Mouse (Mus musculus): ENCODE data around the gene Rwdd3. TPM values are rescaled to one million over a fixed set of nuclear protein-coding genes. Genes with fewer than 3 reads are reported as not detected.
A peak's percentile ranks its signal among the peaks of the same experiment; 100 is the strongest.

Rwdd3 gene
- polyA plus RNA-seq, 1 experiment from 2014 or later = 5.5 TPM

GRCm38 (mm10) chr3:121189199-121189598 lies 17.7 kb upstream of the Rwdd3 start:
- no peak overlapping the region for H3K27ac ChIP-seq (replicated peaks; ENCODE audit: low read depth, low read length)
- H3K9ac ChIP-seq (replicated peaks; ENCODE audit: low read length) = no peak overlapping the region
- H3K9me3 ChIP-seq (replicated peaks; ENCODE audit: control insufficient read depth, low read length) = no peaks in the 10 kb centered on the region
- H3K4me2 ChIP-seq (ENCODE audit: low read depth, low read length) = no peak overlapping the region
- ATAC-seq (replicated peaks; ENCODE audit: insufficient number of reproducible peaks, low FRiP score, low TSS enrichment, low read depth) (no peak), DNase-seq (ENCODE audit: low spot score) (no peak)
- WGBS = 89% methylated on average over 2 of the region's 2 CpGs
- H3K27me3 ChIP-seq (ENCODE audit: control insufficient read depth, insufficient read depth, low read length) = no peaks in the 10 kb centered on the region
- no peak overlapping the region for H3K4me3 ChIP-seq (ENCODE audit: low read depth, low read length)
- H3K36me3 ChIP-seq (replicated peaks; ENCODE audit: control insufficient read depth, insufficient read depth, low read depth, low read length) = no peaks in the 10 kb centered on the region
- no peaks in the 10 kb centered on the region for H3K4me1 ChIP-seq (ENCODE audit: control insufficient read depth, insufficient read depth, low read length)

GRCm38 (mm10) chr3:121187510-121187909 lies 16.0 kb upstream of the Rwdd3 start:
- no peak overlapping the region for H3K27ac ChIP-seq (replicated peaks; ENCODE audit: low read depth, low read length)
- DNase-seq (ENCODE audit: low spot score) (no peak), ATAC-seq (replicated peaks; ENCODE audit: insufficient number of reproducible peaks, low FRiP score, low TSS enrichment, low read depth) (no peak)
- no peak overlapping the region for H3K4me3 ChIP-seq (ENCODE audit: low read depth, low read length)
- H3K9me3 ChIP-seq (replicated peaks; ENCODE audit: control insufficient read depth, low read length) = no peaks in the 10 kb centered on the region
- H3K9ac ChIP-seq (replicated peaks; ENCODE audit: low read length) = no peak overlapping the region
- no peaks in the 10 kb centered on the region for H3K4me1 ChIP-seq (ENCODE audit: control insufficient read depth, insufficient read depth, low read length)
- 88% methylated on average over 7 of the region's 7 CpGs for WGBS
- no peaks in the 10 kb centered on the region for H3K27me3 ChIP-seq (ENCODE audit: control insufficient read depth, insufficient read depth, low read length)
- no peak overlapping the region for H3K4me2 ChIP-seq (ENCODE audit: low read depth, low read length)
- H3K36me3 ChIP-seq (replicated peaks; ENCODE audit: control insufficient read depth, insufficient read depth, low read depth, low read length) = no peaks in the 10 kb centered on the region

- no peaks in the 10 kb centered on the region for H3K27me3 ChIP-seq (ENCODE audit: control insufficient read depth, insufficient read depth, low read length)
- no peaks in the 10 kb centered on the region for H3K9me3 ChIP-seq (replicated peaks; ENCODE audit: control insufficient read depth, low read length)
- no peak for ATAC-seq (replicated peaks; ENCODE audit: insufficient number of reproducible peaks, low FRiP score, low TSS enrichment, low read depth)
Observed at GRCm38 (mm10) chr3:121186925-121187324, 15.4 kb upstream of the Rwdd3 start.

GRCm38 (mm10) chr3:121185197-121185596 lies 13.7 kb upstream of the Rwdd3 start:
- no peaks in the 10 kb centered on the region for H3K36me3 ChIP-seq (replicated peaks; ENCODE audit: control insufficient read depth, insufficient read depth, low read depth, low read length)
- H3K27me3 ChIP-seq (ENCODE audit: control insufficient read depth, insufficient read depth, low read length) = no peaks in the 10 kb centered on the region
- no peak overlapping the region for H3K27ac ChIP-seq (replicated peaks; ENCODE audit: low read depth, low read length)
- H3K4me3 ChIP-seq (ENCODE audit: low read depth, low read length) = no peak overlapping the region
- ATAC-seq (replicated peaks; ENCODE audit: insufficient number of reproducible peaks, low FRiP score, low TSS enrichment, low read depth) (no peak), DNase-seq (ENCODE audit: low spot score) (no peak)
- WGBS = 95% methylated on average over 3 of the region's 3 CpGs
- H3K4me2 ChIP-seq (ENCODE audit: low read depth, low read length) = no peak overlapping the region
- no peaks in the 10 kb centered on the region for H3K9me3 ChIP-seq (replicated peaks; ENCODE audit: control insufficient read depth, low read length)
- no peak overlapping the region for H3K9ac ChIP-seq (replicated peaks; ENCODE audit: low read length)
- H3K4me1 ChIP-seq (ENCODE audit: control insufficient read depth, insufficient read depth, low read length) = no peaks in the 10 kb centered on the region

More at GRCm38 (mm10) chr3:121186925-121187324, 15.4 kb upstream of the Rwdd3 start:
- no peak for DNase-seq (ENCODE audit: low spot score)
- H3K27ac ChIP-seq (replicated peaks; ENCODE audit: low read depth, low read length) = no peak overlapping the region
- H3K4me3 ChIP-seq (ENCODE audit: low read depth, low read length) = no peak overlapping the region
- no peaks in the 10 kb centered on the region for H3K4me1 ChIP-seq (ENCODE audit: control insufficient read depth, insufficient read depth, low read length)
- no peak overlapping the region for H3K4me2 ChIP-seq (ENCODE audit: low read depth, low read length)
- H3K9ac ChIP-seq (replicated peaks; ENCODE audit: low read length) = no peak overlapping the region
- no peaks in the 10 kb centered on the region for H3K36me3 ChIP-seq (replicated peaks; ENCODE audit: control insufficient read depth, insufficient read depth, low read depth, low read length)
- WGBS = 85% methylated on average over 3 of the region's 3 CpGs

GRCm38 (mm10) chr3:121176011-121176410 lies 4.5 kb upstream of the Rwdd3 start:
- Histone ChIP-seq H3K36me3 (replicated peaks; ENCODE audit: control insufficient read depth, insufficient read depth, low read depth, low read length) (no peaks in the 10 kb centered on the region), H3K4me1 (ENCODE audit: control insufficient read depth, insufficient read depth, low read length) (no peaks in the 10 kb centered on the region), H3K4me3 (ENCODE audit: low read depth, low read length) (no peak overlapping the region), H3K27me3 (ENCODE audit: control insufficient read depth, insufficient read depth, low read length) (no peaks in the 10 kb centered on the region), H3K9ac (replicated peaks; ENCODE audit: low read length) (no peak overlapping the region), H3K4me2 (ENCODE audit: low read depth, low read length) (no peak overlapping the region), H3K9me3 (replicated peaks; ENCODE audit: control insufficient read depth, low read length) (no peaks in the 10 kb centered on the region), H3K27ac (replicated peaks; ENCODE audit: low read depth, low read length) (no peak overlapping the region)
- DNase-seq (ENCODE audit: low spot score) (no peak), ATAC-seq (replicated peaks; ENCODE audit: insufficient number of reproducible peaks, low FRiP score, low TSS enrichment, low read depth) (no peak)
- WGBS = 92% methylated on average over 1 of the region's 1 CpGs

- no peak for DNase-seq (ENCODE audit: low spot score)
- WGBS = 79% methylated on average over 9 of the region's 9 CpGs
- Histone ChIP-seq H3K9me3 (replicated peaks; ENCODE audit: control insufficient read depth, low read length) (no peaks in the 10 kb centered on the region), H3K36me3 (replicated peaks; ENCODE audit: control insufficient read depth, insufficient read depth, low read depth, low read length) (no peaks in the 10 kb centered on the region), H3K4me3 (ENCODE audit: low read depth, low read length) (no peak overlapping the region), H3K4me1 (ENCODE audit: control insufficient read depth, insufficient read depth, low read length) (no peaks in the 10 kb centered on the region), H3K9ac (replicated peaks; ENCODE audit: low read length) (no peak overlapping the region), H3K27me3 (ENCODE audit: control insufficient read depth, insufficient read depth, low read length) (no peaks in the 10 kb centered on the region), H3K4me2 (ENCODE audit: low read depth, low read length) (no peak overlapping the region), H3K27ac (replicated peaks; ENCODE audit: low read depth, low read length) (no peak overlapping the region)
- ATAC-seq (replicated peaks; ENCODE audit: insufficient number of reproducible peaks, low FRiP score, low TSS enrichment, low read depth) = no peak
Observed at GRCm38 (mm10) chr3:121174248-121174945, 2.9 kb upstream of the Rwdd3 start.

- Histone ChIP-seq H3K9ac (replicated peaks; ENCODE audit: low read length) (no peak overlapping the region), H3K4me3 (ENCODE audit: low read depth, low read length) (no peak overlapping the region), H3K9me3 (replicated peaks; ENCODE audit: control insufficient read depth, low read length) (no peaks in the 10 kb centered on the region), H3K27me3 (ENCODE audit: control insufficient read depth, insufficient read depth, low read length) (no peaks in the 10 kb centered on the region), H3K4me2 (ENCODE audit: low read depth, low read length) (no peak overlapping the region), H3K4me1 (ENCODE audit: control insufficient read depth, insufficient read depth, low read length) (no peaks in the 10 kb centered on the region), H3K36me3 (replicated peaks; ENCODE audit: control insufficient read depth, insufficient read depth, low read depth, low read length) (no peaks in the 10 kb centered on the region), H3K27ac (replicated peaks; ENCODE audit: low read depth, low read length) (no peak overlapping the region)
- WGBS = 76% methylated on average over 2 of the region's 2 CpGs
- ATAC-seq (replicated peaks; ENCODE audit: insufficient number of reproducible peaks, low FRiP score, low TSS enrichment, low read depth) (no peak), DNase-seq (ENCODE audit: low spot score) (no peak)
Observed at GRCm38 (mm10) chr3:121172718-121173117, 1.2 kb upstream of the Rwdd3 start.

GRCm38 (mm10) chr3:121171872-121172265 lies 374 bp upstream of the Rwdd3 start:
- no peaks in the 10 kb centered on the region; the same call in 1 of the 2 replicates for H3K36me3 ChIP-seq (replicated peaks; ENCODE audit: control insufficient read depth, insufficient read depth, low read depth, low read length)
- WGBS = 50% methylated on average over 6 of the region's 6 CpGs
- H3K4me2 ChIP-seq (ENCODE audit: low read depth, low read length) = peak overlapping the region; percentile 67
- H3K27ac ChIP-seq (replicated peaks; ENCODE audit: low read depth, low read length) = no peak overlapping the region
- DNase-seq (ENCODE audit: low spot score) = no peak
- H3K9me3 ChIP-seq (replicated peaks; ENCODE audit: control insufficient read depth, low read length) = no peaks in the 10 kb centered on the region
- peak overlapping the region; percentile 56 for H3K4me3 ChIP-seq (ENCODE audit: low read depth, low read length)
- H3K4me1 ChIP-seq (ENCODE audit: control insufficient read depth, insufficient read depth, low read length) = no peaks in the 10 kb centered on the region
- no peak for ATAC-seq (replicated peaks; ENCODE audit: insufficient number of reproducible peaks, low FRiP score, low TSS enrichment, low read depth)
- H3K27me3 ChIP-seq (ENCODE audit: control insufficient read depth, insufficient read depth, low read length) = no peaks in the 10 kb centered on the region
- no peak overlapping the region for H3K9ac ChIP-seq (replicated peaks; ENCODE audit: low read length)

All from embryonic facial prominence, embryonic 11.5 days (tissue).